Mouse (Mus musculus): ENCODE measurements around the gene Hsd17b11. TPM values are rescaled to one million over a fixed set of nuclear protein-coding genes. Genes with fewer than 3 reads are reported as not detected.

Gene Hsd17b11
- polyA plus RNA-seq, 1 experiment from 2014 or later = 3.7 TPM

GRCm38 (mm10) chr5:104003955-104004354, 17.8 kb downstream of the Hsd17b11 start:
- WGBS = 89% methylated on average over 2 of the region's 2 CpGs

GRCm38 (mm10) chr5:104003256-104003931, 18.3 kb downstream of the Hsd17b11 start:
- no peak overlapping the region for H3K27ac ChIP-seq
- H3K9ac ChIP-seq = no peak overlapping the region
- 0 out of 2 replicates have a peak, but pooled peaks have one; percentile 28 for ATAC-seq (ENCODE audit: insufficient number of reproducible peaks, insufficient read depth, low FRiP score, low TSS enrichment)

More at GRCm38 (mm10) chr5:104003955-104004354, 17.8 kb downstream of the Hsd17b11 start:
- no peak for ATAC-seq (ENCODE audit: insufficient number of reproducible peaks, insufficient read depth, low FRiP score, low TSS enrichment)
- Histone ChIP-seq H3K9ac (no peak overlapping the region), H3K27ac (no peak overlapping the region), H3K27me3 (no peaks in the 10 kb centered on the region), H3K4me3 (no peak overlapping the region), H3K4me1 (peaks cover 3% of the 10 kb centered on the region; the same call in 1 of the 2 replicates), H3K4me2 (replicated peaks) (no peak overlapping the region), H3K9me3 (no peaks in the 10 kb centered on the region), H3K36me3 (no peaks in the 10 kb centered on the region)

GRCm38 (mm10) chr5:104002549-104003255, 19.0 kb downstream of the Hsd17b11 start:
- WGBS = 20% methylated on average over 18 of the region's 18 CpGs
- Histone ChIP-seq H3K9me3 (no peaks in the 10 kb centered on the region), H3K36me3 (no peaks in the 10 kb centered on the region), H3K4me3 (no peak overlapping the region), H3K4me1 (peaks cover 3% of the 10 kb centered on the region; the same call in 1 of the 2 replicates), H3K27me3 (no peaks in the 10 kb centered on the region), H3K9ac (no peak overlapping the region), H3K4me2 (replicated peaks) (peak overlapping the region; percentile 21), H3K27ac (no peak overlapping the region)
- ATAC-seq (ENCODE audit: insufficient number of reproducible peaks, insufficient read depth, low FRiP score, low TSS enrichment) = peak; percentile 41; the same call in 1 of the 2 replicates

More at GRCm38 (mm10) chr5:104003256-104003931, 18.3 kb downstream of the Hsd17b11 start:
- Histone ChIP-seq H3K36me3 (no peaks in the 10 kb centered on the region), H3K4me3 (no peak overlapping the region), H3K4me2 (replicated peaks) (peak overlapping the region; percentile 21), H3K27me3 (no peaks in the 10 kb centered on the region), H3K4me1 (peaks cover 3% of the 10 kb centered on the region; the same call in 1 of the 2 replicates), H3K9me3 (no peaks in the 10 kb centered on the region)
- 43% methylated on average over 15 of the region's 15 CpGs for WGBS

- ATAC-seq (ENCODE audit: insufficient number of reproducible peaks, insufficient read depth, low FRiP score, low TSS enrichment) = no peak
- Histone ChIP-seq H3K27ac (no peak overlapping the region), H3K4me1 (peaks cover 3% of the 10 kb centered on the region; the same call in 1 of the 2 replicates), H3K4me3 (no peak overlapping the region), H3K4me2 (replicated peaks) (no peak overlapping the region), H3K27me3 (no peaks in the 10 kb centered on the region), H3K36me3 (no peaks in the 10 kb centered on the region), H3K9ac (no peak overlapping the region), H3K9me3 (no peaks in the 10 kb centered on the region)
- WGBS = 3% methylated on average over 5 of the region's 5 CpGs
Observed at GRCm38 (mm10) chr5:103999738-104000137, 22.0 kb downstream of the Hsd17b11 start.

- Histone ChIP-seq H3K4me1 (peaks cover 3% of the 10 kb centered on the region; the same call in 1 of the 2 replicates), H3K36me3 (no peaks in the 10 kb centered on the region), H3K4me3 (no peak overlapping the region), H3K27ac (no peak overlapping the region), H3K4me2 (replicated peaks) (no peak overlapping the region), H3K27me3 (no peaks in the 10 kb centered on the region), H3K9me3 (no peaks in the 10 kb centered on the region), H3K9ac (no peak overlapping the region)
- no peak for ATAC-seq (ENCODE audit: insufficient number of reproducible peaks, insufficient read depth, low FRiP score, low TSS enrichment)
- 69% methylated on average over 5 of the region's 5 CpGs for WGBS
Observed at GRCm38 (mm10) chr5:103998739-103999138, 23.0 kb downstream of the Hsd17b11 start.

- H3K4me1 ChIP-seq = 0 out of 2 replicates have a peak, but pooled peaks cover 3% of the 10 kb centered on the region
- H3K9me3 ChIP-seq = no peaks in the 10 kb centered on the region
- H3K4me3 ChIP-seq = no peak overlapping the region
- no peak for ATAC-seq (ENCODE audit: insufficient number of reproducible peaks, insufficient read depth, low FRiP score, low TSS enrichment)
- H3K9ac ChIP-seq = no peak overlapping the region
- no peaks in the 10 kb centered on the region for H3K36me3 ChIP-seq
- H3K4me2 ChIP-seq (replicated peaks) = no peak overlapping the region
- WGBS = 54% methylated on average over 3 of the region's 3 CpGs
- no peaks in the 10 kb centered on the region for H3K27me3 ChIP-seq
- no peak overlapping the region for H3K27ac ChIP-seq
Observed at GRCm38 (mm10) chr5:103995181-103995580, 26.5 kb downstream of the Hsd17b11 start.

- H3K4me2 ChIP-seq (replicated peaks) = no peak overlapping the region
- no peaks in the 10 kb centered on the region; the same call in 1 of the 2 replicates for H3K36me3 ChIP-seq
- no peak overlapping the region for H3K27ac ChIP-seq
- ATAC-seq (ENCODE audit: insufficient number of reproducible peaks, insufficient read depth, low FRiP score, low TSS enrichment) = no peak
- no peaks in the 10 kb centered on the region for H3K9me3 ChIP-seq
- no peak overlapping the region for H3K9ac ChIP-seq
- H3K4me1 ChIP-seq = 0 out of 2 replicates have a peak, but pooled peaks cover 1% of the 10 kb centered on the region
- no peaks in the 10 kb centered on the region for H3K27me3 ChIP-seq
- 84% methylated on average over 4 of the region's 4 CpGs for WGBS
- no peak overlapping the region for H3K4me3 ChIP-seq
Observed at GRCm38 (mm10) chr5:103994669-103995068, 27.1 kb downstream of the Hsd17b11 start.

GRCm38 (mm10) chr5:103993601-103994000, 28.1 kb downstream of the Hsd17b11 start:
- WGBS = 79% methylated on average over 1 of the region's 1 CpGs
- H3K9ac ChIP-seq = no peak overlapping the region
- no peaks in the 10 kb centered on the region for H3K27me3 ChIP-seq
- no peaks in the 10 kb centered on the region; the same call in 1 of the 2 replicates for H3K36me3 ChIP-seq
- no peak overlapping the region for H3K27ac ChIP-seq
- no peaks in the 10 kb centered on the region for H3K9me3 ChIP-seq
- ATAC-seq (ENCODE audit: insufficient number of reproducible peaks, insufficient read depth, low FRiP score, low TSS enrichment) = no peak
- no peak overlapping the region for H3K4me3 ChIP-seq
- H3K4me2 ChIP-seq (replicated peaks) = no peak overlapping the region
- no peaks in the 10 kb centered on the region for H3K4me1 ChIP-seq

GRCm38 (mm10) chr5:103992831-103993230, 28.9 kb downstream of the Hsd17b11 start:
- Histone ChIP-seq H3K36me3 (no peaks in the 10 kb centered on the region; the same call in 1 of the 2 replicates), H3K27me3 (no peaks in the 10 kb centered on the region), H3K9ac (no peak overlapping the region), H3K4me2 (replicated peaks) (no peak overlapping the region), H3K4me1 (no peaks in the 10 kb centered on the region), H3K9me3 (no peaks in the 10 kb centered on the region), H3K4me3 (no peak overlapping the region), H3K27ac (no peak overlapping the region)
- no peak for ATAC-seq (ENCODE audit: insufficient number of reproducible peaks, insufficient read depth, low FRiP score, low TSS enrichment)
- WGBS = 91% methylated on average over 9 of the region's 9 CpGs

- 83% methylated on average over 9 of the region's 9 CpGs for WGBS
Observed at GRCm38 (mm10) chr5:103980705-103981560, 40.8 kb downstream of the Hsd17b11 start.

GRCm38 (mm10) chr5:103977907-103978570, 43.7 kb downstream of the Hsd17b11 start:
- Histone ChIP-seq H3K9ac (no peak overlapping the region), H3K4me2 (replicated peaks) (no peak overlapping the region)
- no peak for ATAC-seq (ENCODE audit: insufficient number of reproducible peaks, insufficient read depth, low FRiP score, low TSS enrichment)

More at GRCm38 (mm10) chr5:103980705-103981560, 40.8 kb downstream of the Hsd17b11 start:
- Histone ChIP-seq H3K27me3 (no peaks in the 10 kb centered on the region), H3K9ac (no peak overlapping the region), H3K4me1 (no peaks in the 10 kb centered on the region), H3K9me3 (no peaks in the 10 kb centered on the region), H3K4me2 (replicated peaks) (no peak overlapping the region), H3K36me3 (no peaks in the 10 kb centered on the region), H3K4me3 (no peak overlapping the region), H3K27ac (no peak overlapping the region)
- no peak for ATAC-seq (ENCODE audit: insufficient number of reproducible peaks, insufficient read depth, low FRiP score, low TSS enrichment)

More at GRCm38 (mm10) chr5:103977907-103978570, 43.7 kb downstream of the Hsd17b11 start:
- Histone ChIP-seq H3K36me3 (no peaks in the 10 kb centered on the region), H3K4me3 (no peak overlapping the region), H3K27me3 (no peaks in the 10 kb centered on the region), H3K4me1 (no peaks in the 10 kb centered on the region), H3K9me3 (no peaks in the 10 kb centered on the region), H3K27ac (no peak overlapping the region)
- whole genome bisulfite sequencing = 89% methylated on average over 7 of the region's 7 CpGs

All from embryonic facial prominence, embryonic 12.5 days (tissue).